Mouse (Mus musculus) stomach, embryonic 15.5 days (tissue): ENCODE measurements around the gene Tmprss3. TPM values are rescaled to one million over a fixed set of nuclear protein-coding genes. Genes with fewer than 3 reads are reported as not detected.

ENCODE experiments used
- ATAC-seq: fragments of 200-750 bp; cut with Nextera tagmentation; 2 replicates; pipeline ENCODE4 v1.8.0; 2017; ENCODE audit warnings: low read depth, moderate number of reproducible peaks, moderate TSS enrichment; ENCODE audit not compliant: insufficient read depth, low FRiP score
- H3K27ac ChIP-seq: fragments of 300-500 bp; sonication (generic); 2 replicates; pipeline ENCODE4 v1.5.1; 2015; ENCODE audit warnings: mild to moderate bottlenecking, inconsistent platforms
- H3K27me3 ChIP-seq: fragments of 300-500 bp; sonication (generic); replicated peaks from 2 replicates; pipeline ENCODE4 v1.6.1; 2015; ENCODE audit warnings: inconsistent platforms
- H3K36me3 ChIP-seq: fragments of 300-500 bp; sonication (generic); 2 replicates; pipeline ENCODE4 v1.6.1; 2015; ENCODE audit warnings: inconsistent platforms
- H3K4me1 ChIP-seq: fragments of 300-500 bp; sonication (generic); 2 replicates; pipeline ENCODE4 v1.6.1; 2015; ENCODE audit warnings: inconsistent platforms
- H3K4me2 ChIP-seq: fragments of 300-500 bp; sonication (generic); 2 replicates; pipeline ENCODE4 v1.6.1; 2015; ENCODE audit warnings: mild to moderate bottlenecking, inconsistent platforms
- H3K4me3 ChIP-seq: fragments of 300-500 bp; sonication (generic); replicated peaks from 2 replicates; pipeline ENCODE4 v1.5.1; 2015; ENCODE audit warnings: inconsistent platforms
- H3K9ac ChIP-seq: fragments of 300-500 bp; sonication (generic); 2 replicates; pipeline ENCODE4 v1.6.1; 2015; ENCODE audit warnings: inconsistent platforms
- H3K9me3 ChIP-seq: fragments of 300-500 bp; sonication (generic); 2 replicates; pipeline ENCODE4 v1.6.1; 2016; ENCODE audit warnings: inconsistent platforms
- WGBS: fragments of 180-500 bp; shearing (Covaris S2); methylation state at CpG from one replicate; pipeline ENCODE4 v1.1.7; 2015; 5-methylcytosine and 5-hydroxymethylcytosine counted together
- polyA plus RNA-seq: library from polyadenylated mRNA; unstranded; fragments of >200 nt; fragmentation: Nextera tagmentation; extraction: Ambion mirVana; gene quantifications from 2 replicates; pipeline ENCODE4 v1.2.1, GENCODE M21; 2015

The Tmprss3 gene
- polyA plus RNA-seq, 1 experiment from 2014 or later, result 0.49 TPM

DNA sequence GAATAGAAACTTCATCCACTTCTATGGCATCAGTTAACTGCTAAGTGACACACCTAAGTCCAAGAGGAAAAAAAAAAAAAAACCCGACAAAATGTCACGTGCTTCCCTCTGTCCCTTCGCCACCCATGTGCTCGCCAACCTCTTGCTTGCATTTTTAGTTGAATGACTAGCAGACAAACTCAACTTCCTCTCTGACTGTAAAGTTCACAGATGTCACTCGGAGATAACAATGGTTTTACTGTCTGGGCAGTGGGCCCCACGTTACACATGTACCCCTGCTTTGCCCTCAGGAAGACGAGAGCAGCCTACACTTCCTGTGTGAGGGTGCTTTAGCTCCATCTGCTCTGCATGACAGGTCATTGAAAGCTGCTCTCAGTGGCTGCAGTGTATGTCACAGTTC, 25.1 kb upstream of the Tmprss3 start:
- Histone ChIP-seq H3K4me1 (peaks cover 7% of the 10 kb centered on the region), H3K9ac (no peak overlapping the region), H3K4me2 (no peak overlapping the region), H3K27me3 (no peaks in the 10 kb centered on the region), H3K36me3 (no peaks in the 10 kb centered on the region), H3K27ac (no peak overlapping the region), H3K9me3 (no peaks in the 10 kb centered on the region), H3K4me3 (no peak overlapping the region)
- ATAC-seq, result no peak
- whole genome bisulfite sequencing, result 58% methylated on average over 7 of the region's 7 CpGs

DNA sequence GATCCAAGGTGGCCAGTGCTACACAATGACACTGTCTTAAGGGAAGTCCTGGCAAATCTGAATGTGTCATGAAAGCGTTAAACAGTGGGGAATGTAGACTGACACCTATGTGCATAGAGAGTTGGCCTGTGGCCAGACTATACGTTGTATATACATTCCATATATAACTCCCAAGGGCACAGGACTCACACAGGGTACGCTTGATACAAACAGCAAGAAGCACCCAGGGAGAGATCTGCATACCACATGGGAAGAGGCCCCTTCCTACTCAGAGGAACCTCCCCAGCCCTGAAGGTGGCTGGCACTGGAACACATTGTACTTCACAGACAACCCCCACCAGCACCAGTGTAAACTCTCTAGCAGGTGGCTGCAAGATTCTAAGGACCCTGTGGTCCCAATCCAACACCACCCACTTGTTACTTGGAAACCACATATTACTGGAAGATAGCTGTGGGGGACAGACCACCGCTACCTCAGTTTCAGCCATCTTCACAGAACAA, 24.1 kb upstream of the Tmprss3 start:
- ATAC-seq, result peak; percentile 66; the same call in 1 of the 2 replicates
- no peak overlapping the region for H3K4me3 ChIP-seq
- H3K27ac ChIP-seq, result no peak overlapping the region
- no peak overlapping the region for H3K4me2 ChIP-seq
- no peaks in the 10 kb centered on the region for H3K27me3 ChIP-seq
- H3K36me3 ChIP-seq, result no peaks in the 10 kb centered on the region
- no peak overlapping the region for H3K9ac ChIP-seq
- peaks cover 7% of the 10 kb centered on the region for H3K4me1 ChIP-seq
- H3K9me3 ChIP-seq, result no peaks in the 10 kb centered on the region
- WGBS, result 39% methylated on average over 4 of the region's 4 CpGs

DNA sequence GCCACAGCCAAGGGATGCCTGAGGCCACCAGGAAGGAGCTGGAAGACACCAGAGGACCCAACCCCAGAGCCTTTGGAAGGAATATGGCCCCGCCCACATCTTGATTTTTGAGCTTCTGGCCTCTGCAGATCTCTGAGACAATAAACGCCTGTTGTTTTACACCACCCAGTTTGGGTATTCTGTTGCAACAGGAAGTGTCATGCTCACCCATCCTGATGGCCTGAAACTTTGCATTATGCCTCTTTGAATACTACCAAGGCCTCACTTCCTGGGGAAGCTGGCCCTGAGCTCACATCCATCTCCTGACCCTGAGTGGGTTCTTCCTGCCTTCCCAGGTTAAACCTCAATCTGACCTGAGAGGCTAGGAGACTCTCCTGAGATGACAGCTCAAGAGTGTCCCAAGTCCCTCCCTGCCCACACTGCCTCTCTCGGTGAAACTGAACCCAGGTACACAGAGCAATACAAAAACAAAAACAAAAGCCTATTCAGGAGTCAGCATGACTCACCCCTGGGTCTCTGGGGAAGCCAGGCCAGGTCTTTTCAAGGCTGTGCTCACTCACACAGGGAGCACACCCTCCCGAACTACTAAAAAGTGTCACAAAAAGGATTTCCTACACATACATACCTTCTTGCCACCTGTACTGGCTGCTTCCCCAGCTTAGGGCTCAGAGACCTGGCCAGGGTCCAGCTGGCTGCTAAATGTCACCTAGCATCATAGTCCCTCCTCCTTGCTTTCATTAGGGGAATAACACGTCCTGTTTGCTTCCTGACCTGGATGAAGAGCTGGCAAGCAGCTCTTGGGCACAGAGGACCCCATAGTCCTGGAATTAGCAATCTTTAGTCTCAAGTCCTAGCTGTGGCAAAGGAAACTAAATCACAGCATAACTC, 17.5 kb upstream of the Tmprss3 start:
- peaks cover 5% of the 10 kb centered on the region; the same call in 1 of the 2 replicates for H3K4me1 ChIP-seq
- no peak overlapping the region for H3K4me3 ChIP-seq
- 0 out of 2 replicates have a peak, but pooled peaks have one; percentile 31 for ATAC-seq
- no peaks in the 10 kb centered on the region for H3K36me3 ChIP-seq
- no peaks in the 10 kb centered on the region for H3K9me3 ChIP-seq
- H3K27ac ChIP-seq, result peak overlapping the region; percentile 67; the same call in 1 of the 2 replicates
- no peak overlapping the region for H3K4me2 ChIP-seq
- no peaks in the 10 kb centered on the region for H3K27me3 ChIP-seq
- no peak overlapping the region for H3K9ac ChIP-seq
- 46% methylated on average over 5 of the region's 5 CpGs for WGBS

DNA sequence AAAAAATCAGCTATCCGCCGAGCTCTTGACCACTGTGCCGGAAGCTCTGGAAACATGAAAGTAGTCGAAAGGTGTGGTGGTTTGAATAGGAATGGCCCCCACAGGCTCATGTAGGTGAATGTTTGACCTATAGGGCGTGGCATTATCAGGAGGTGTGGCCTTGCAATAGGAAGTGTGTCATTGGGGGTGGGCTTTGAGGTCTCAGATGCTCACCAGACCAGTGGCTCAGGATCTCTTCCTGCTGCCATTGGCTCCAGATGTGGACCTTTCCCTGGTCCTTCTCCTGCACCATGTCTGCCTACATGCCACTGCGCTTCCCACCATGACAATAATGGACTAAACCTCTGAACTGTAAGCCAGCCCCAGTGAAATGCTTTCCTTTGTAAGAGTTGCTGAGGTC, 13.1 kb upstream of the Tmprss3 start:
- H3K4me1 ChIP-seq, result 0 out of 2 replicates have a peak, but pooled peaks cover 5% of the 10 kb centered on the region
- no peak overlapping the region for H3K4me3 ChIP-seq
- no peaks in the 10 kb centered on the region for H3K27me3 ChIP-seq
- WGBS, result 88% methylated on average over 6 of the region's 6 CpGs
- ATAC-seq, result no peak
- no peak overlapping the region for H3K4me2 ChIP-seq
- no peaks in the 10 kb centered on the region for H3K36me3 ChIP-seq
- H3K27ac ChIP-seq, result no peak overlapping the region
- no peak overlapping the region for H3K9ac ChIP-seq
- no peaks in the 10 kb centered on the region for H3K9me3 ChIP-seq

- WGBS, result 85% methylated on average over 7 of the region's 7 CpGs
- Histone ChIP-seq H3K27ac (no peak overlapping the region), H3K9ac (no peak overlapping the region), H3K36me3 (no peaks in the 10 kb centered on the region), H3K4me1 (no peaks in the 10 kb centered on the region), H3K4me2 (no peak overlapping the region), H3K9me3 (no peaks in the 10 kb centered on the region), H3K4me3 (no peak overlapping the region), H3K27me3 (no peaks in the 10 kb centered on the region)
- no peak for ATAC-seq
Measured at GRCm38 (mm10) chr17:31210299-31210698, 11.5 kb upstream of the Tmprss3 start.

- Histone ChIP-seq H3K36me3 (no peaks in the 10 kb centered on the region), H3K9ac (no peak overlapping the region), H3K4me2 (no peak overlapping the region), H3K27ac (no peak overlapping the region), H3K4me3 (no peak overlapping the region), H3K4me1 (no peaks in the 10 kb centered on the region), H3K27me3 (no peaks in the 10 kb centered on the region), H3K9me3 (no peaks in the 10 kb centered on the region)
- 89% methylated on average over 11 of the region's 11 CpGs for WGBS
- ATAC-seq, result no peak
Measured at GRCm38 (mm10) chr17:31209376-31209930, 10.7 kb upstream of the Tmprss3 start.

DNA sequence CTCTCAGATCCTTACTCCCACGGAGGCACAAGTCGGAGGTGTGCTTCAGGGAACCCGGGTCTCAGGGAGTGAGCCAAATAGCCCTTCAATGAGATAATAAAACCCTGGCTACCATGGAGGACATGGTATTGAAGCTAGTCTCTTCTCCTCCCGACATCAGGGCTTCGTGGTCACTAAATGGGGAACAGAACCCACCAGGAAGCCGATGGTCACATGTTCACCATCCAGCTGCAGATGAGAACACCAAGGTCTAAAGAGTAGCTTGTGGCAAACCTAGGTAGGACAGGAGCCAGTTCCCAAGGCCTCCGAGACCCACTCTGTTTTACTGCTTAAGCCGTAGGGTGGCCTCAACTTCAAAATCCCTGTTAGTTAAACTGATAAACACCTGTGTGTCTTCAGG, 9.9 kb upstream of the Tmprss3 start:
- Histone ChIP-seq H3K4me1 (no peaks in the 10 kb centered on the region), H3K27ac (no peak overlapping the region), H3K36me3 (no peaks in the 10 kb centered on the region), H3K9me3 (no peaks in the 10 kb centered on the region), H3K4me2 (no peak overlapping the region), H3K9ac (no peak overlapping the region), H3K27me3 (no peaks in the 10 kb centered on the region), H3K4me3 (no peak overlapping the region)
- 85% methylated on average over 8 of the region's 8 CpGs for WGBS
- no peak for ATAC-seq

- H3K27ac ChIP-seq, result no peak within 1 kb of the TSS
- H3K4me1 ChIP-seq, result no peaks in the 10 kb centered on the region
- ATAC-seq, result no peak
- H3K9ac ChIP-seq, result no peak within 1 kb of the TSS
- no peak within 1 kb of the TSS for H3K4me3 ChIP-seq
- 55% methylated on average over 12 of the region's 12 CpGs for whole genome bisulfite sequencing
- no peak within 1 kb of the TSS for H3K4me2 ChIP-seq
- no peaks in the 10 kb centered on the region for H3K36me3 ChIP-seq
- H3K27me3 ChIP-seq, result no peaks in the 10 kb centered on the region
- no peaks in the 10 kb centered on the region for H3K9me3 ChIP-seq
Measured at GRCm38 (mm10) chr17:31207771-31208334, 9.1 kb upstream of the Tmprss3 start, which contains the start of gene Ubash3a. Gene Ubash3a (plus strand): TSS chr17:31207873.

GRCm38 (mm10) chr17:31196283-31196682, 2.5 kb downstream of the Tmprss3 start:
- Histone ChIP-seq H3K4me1 (no peaks in the 10 kb centered on the region), H3K4me3 (no peak overlapping the region), H3K9me3 (no peaks in the 10 kb centered on the region), H3K27ac (no peak overlapping the region), H3K9ac (no peak overlapping the region), H3K36me3 (no peaks in the 10 kb centered on the region), H3K4me2 (no peak overlapping the region), H3K27me3 (no peaks in the 10 kb centered on the region)
- WGBS, result 78% methylated on average over 7 of the region's 7 CpGs
- no peak for ATAC-seq

DNA sequence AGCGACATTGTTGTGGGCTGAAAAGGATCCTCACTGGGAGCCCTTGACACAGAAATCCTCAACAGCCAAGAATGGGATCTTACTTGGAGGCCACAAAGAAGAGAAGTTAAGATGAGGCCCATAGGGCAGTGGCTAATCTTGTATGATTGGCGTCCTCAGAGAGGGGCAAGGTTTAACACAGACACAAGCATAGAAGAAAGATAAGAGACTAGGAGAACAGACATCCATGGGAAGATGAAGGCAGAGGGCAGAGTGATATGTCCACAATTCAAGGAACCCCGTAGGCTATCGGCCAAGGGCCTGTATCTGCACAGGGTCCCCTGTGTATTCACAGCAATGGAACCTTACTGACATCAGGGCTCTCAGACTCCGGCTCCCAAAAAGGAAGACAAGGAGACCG, 3.6 kb downstream of the Tmprss3 start:
- no peak overlapping the region for H3K4me3 ChIP-seq
- H3K4me2 ChIP-seq, result no peak overlapping the region
- WGBS, result 91% methylated on average over 6 of the region's 6 CpGs
- no peaks in the 10 kb centered on the region for H3K4me1 ChIP-seq
- H3K9ac ChIP-seq, result 0 out of 2 replicates have a peak overlapping the region, but pooled peaks have one; percentile 2
- no peak for ATAC-seq
- no peak overlapping the region for H3K27ac ChIP-seq
- H3K36me3 ChIP-seq, result no peaks in the 10 kb centered on the region
- no peaks in the 10 kb centered on the region for H3K9me3 ChIP-seq
- H3K27me3 ChIP-seq, result no peaks in the 10 kb centered on the region

- no peaks in the 10 kb centered on the region for H3K36me3 ChIP-seq
- no peak overlapping the region for H3K4me3 ChIP-seq
- no peaks in the 10 kb centered on the region for H3K4me1 ChIP-seq
- peak; percentile 30; the same call in 1 of the 2 replicates for ATAC-seq
- no peaks in the 10 kb centered on the region for H3K9me3 ChIP-seq
- no peak overlapping the region for H3K27ac ChIP-seq
- H3K9ac ChIP-seq, result no peak overlapping the region
- no peak overlapping the region for H3K4me2 ChIP-seq
- no peaks in the 10 kb centered on the region for H3K27me3 ChIP-seq
- WGBS, result 72% methylated on average over 9 of the region's 9 CpGs
Measured at GRCm38 (mm10) chr17:31193360-31193759, 5.4 kb downstream of the Tmprss3 start.

- Histone ChIP-seq H3K9me3 (no peaks in the 10 kb centered on the region), H3K4me1 (no peaks in the 10 kb centered on the region), H3K9ac (no peak overlapping the region), H3K4me2 (no peak overlapping the region), H3K36me3 (no peaks in the 10 kb centered on the region), H3K4me3 (no peak overlapping the region), H3K27ac (no peak overlapping the region), H3K27me3 (no peaks in the 10 kb centered on the region)
- no peak for ATAC-seq
- 39% methylated on average over 2 of the region's 2 CpGs for WGBS
Measured at GRCm38 (mm10) chr17:31192663-31193062, 6.1 kb downstream of the Tmprss3 start.
